Mouse (Mus musculus): ENCODE data around the gene Oxct2b. TPM values are rescaled to one million over a fixed set of nuclear protein-coding genes. Genes with fewer than 3 reads are reported as not detected.
A peak's percentile ranks its signal among the peaks of the same experiment; 100 is the strongest.

The Oxct2b gene
- polyA plus RNA-seq (2015; fragmentation: Nextera tagmentation; extraction: Ambion mirVana) = 0.19 TPM in 1 of 2 replicates, not detected in the other

DNA sequence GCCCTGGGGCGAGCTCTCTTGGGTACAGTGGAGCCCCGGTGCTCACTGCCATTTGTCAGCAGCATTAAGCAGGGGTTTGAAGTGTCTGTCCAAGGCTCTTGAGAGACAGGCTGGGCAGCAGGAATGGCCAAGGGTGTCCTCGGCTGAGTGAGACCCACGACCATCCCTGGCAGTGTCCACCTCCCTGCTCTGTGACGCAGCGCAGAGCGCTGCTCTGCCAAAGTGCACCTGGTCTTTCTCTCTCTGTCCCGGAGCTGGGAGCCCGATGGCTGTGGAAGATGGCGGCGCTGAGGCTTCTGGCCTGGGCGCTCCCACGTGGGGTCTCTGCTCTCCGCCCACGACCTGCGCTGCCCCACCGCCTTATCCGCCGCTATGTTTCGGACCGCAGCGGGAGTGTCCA, at the start of gene Oxct2b:
Gene Oxct2b (plus strand): TSS at position 256 of the 400 bp plus-strand sequence.
- H3K4me1 ChIP-seq = 0 out of 2 replicates have a peak, but pooled peaks cover 4% of the 10 kb centered on the region
- peak within 1 kb of the TSS; percentile 41 for H3K4me3 ChIP-seq
- H3K9ac ChIP-seq = peak within 1 kb of the TSS; percentile 52; the same call in 1 of the 2 replicates
- 9% methylated on average over 22 of the region's 22 CpGs for WGBS
- no peak for ATAC-seq (ENCODE audit: insufficient number of reproducible peaks, insufficient read depth, low FRiP score, low TSS enrichment, low read depth)
- peaks cover 14% of the 10 kb centered on the region for H3K27me3 ChIP-seq
- no peaks in the 10 kb centered on the region for H3K36me3 ChIP-seq
- H3K4me2 ChIP-seq = peak within 1 kb of the TSS; percentile 66
- H3K27ac ChIP-seq = no peak within 1 kb of the TSS
- H3K9me3 ChIP-seq = no peaks in the 10 kb centered on the region

DNA sequence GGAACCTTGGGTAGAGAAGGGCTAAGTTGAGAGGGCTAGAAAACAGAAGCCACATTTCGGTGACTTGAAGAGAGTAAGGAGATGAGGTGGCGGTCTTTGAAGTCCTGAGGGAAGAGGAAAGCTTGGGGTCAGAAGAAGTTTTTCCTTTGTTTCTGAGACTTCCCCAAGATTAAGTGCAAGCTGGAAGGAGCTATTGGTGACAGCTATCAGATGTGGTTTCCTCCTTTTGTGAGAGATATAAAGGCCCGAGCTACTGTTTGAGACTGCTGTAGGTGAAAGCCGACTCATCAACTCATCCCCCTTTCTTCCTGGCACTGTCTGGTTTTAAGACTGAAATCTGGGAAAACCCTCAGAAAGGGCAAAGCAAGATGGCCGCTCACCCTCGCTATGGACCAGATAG, 47.4 kb upstream of the Oxct2b start:
- Histone ChIP-seq H3K4me1 (no peaks in the 10 kb centered on the region), H3K9ac (no peak overlapping the region), H3K27ac (no peak overlapping the region), H3K9me3 (no peaks in the 10 kb centered on the region), H3K36me3 (no peaks in the 10 kb centered on the region), H3K4me2 (no peak overlapping the region), H3K4me3 (no peak overlapping the region), H3K27me3 (no peaks in the 10 kb centered on the region)
- no peak for ATAC-seq (ENCODE audit: insufficient number of reproducible peaks, insufficient read depth, low FRiP score, low TSS enrichment, low read depth)
- 82% methylated on average over 6 of the region's 6 CpGs for WGBS

DNA sequence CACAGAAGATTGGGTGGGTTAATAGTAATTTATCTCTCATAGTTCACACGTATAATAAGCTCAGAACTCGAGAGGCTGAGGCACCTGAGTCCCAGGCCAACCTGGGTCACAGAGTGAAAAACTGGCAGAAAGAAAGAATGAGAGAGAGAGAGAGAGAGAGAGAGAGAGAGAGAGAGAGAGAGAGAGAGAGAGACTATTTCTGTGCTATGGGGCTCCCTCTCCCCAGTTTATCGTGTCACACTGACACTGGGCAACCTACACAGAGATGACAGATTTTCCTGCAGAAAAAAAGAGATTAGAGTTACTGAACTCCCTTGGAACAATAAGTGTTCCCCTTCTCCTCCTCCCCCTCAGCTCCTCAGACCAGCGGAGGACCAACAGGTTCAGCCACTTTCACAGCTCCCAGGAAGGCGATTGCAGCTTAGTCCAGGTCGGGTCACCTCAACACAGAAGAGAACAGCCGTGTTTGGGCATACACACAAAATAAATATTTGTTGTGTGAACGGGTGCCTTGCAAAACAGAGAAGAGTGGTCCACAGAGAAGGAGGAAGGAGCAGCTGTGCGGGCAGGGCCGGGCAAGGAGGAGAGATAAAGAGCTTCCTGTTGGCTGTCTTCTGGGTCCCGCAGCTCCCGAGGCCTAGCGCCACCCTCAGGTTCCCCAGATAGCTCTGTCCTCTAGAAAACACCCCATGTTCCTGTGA, 44.6 kb upstream of the Oxct2b start:
- Histone ChIP-seq H3K9me3 (no peaks in the 10 kb centered on the region), H3K27me3 (no peaks in the 10 kb centered on the region), H3K4me1 (no peaks in the 10 kb centered on the region), H3K4me2 (peak overlapping the region; percentile 34), H3K9ac (no peak overlapping the region), H3K36me3 (no peaks in the 10 kb centered on the region), H3K4me3 (no peak overlapping the region), H3K27ac (peak overlapping the region; percentile 64; the same call in 1 of the 2 replicates)
- WGBS = 10% methylated on average over 13 of the region's 13 CpGs
- 0 out of 2 replicates have a peak, but pooled peaks have one; percentile 32 for ATAC-seq (ENCODE audit: insufficient number of reproducible peaks, insufficient read depth, low FRiP score, low TSS enrichment, low read depth)

DNA sequence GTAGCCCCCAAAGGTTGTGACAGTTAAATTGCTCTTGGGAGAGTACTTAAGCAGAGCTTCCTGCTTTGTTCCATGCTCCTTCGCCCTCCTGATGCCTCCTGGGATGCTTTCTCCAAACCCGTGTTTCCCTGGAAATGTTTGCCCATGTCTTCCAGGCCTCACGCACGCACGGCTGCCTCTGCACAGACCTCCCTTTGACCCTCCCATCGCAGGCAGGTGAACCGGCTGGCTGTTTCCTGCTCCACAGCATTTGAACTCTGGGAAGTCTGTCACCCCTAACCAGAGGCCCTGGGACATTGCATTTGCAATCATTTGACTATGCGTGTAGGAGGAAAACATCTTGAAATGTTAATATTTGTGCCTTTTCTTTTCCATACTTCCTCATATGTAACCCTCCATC, 39.1 kb upstream of the Oxct2b start:
- ATAC-seq (ENCODE audit: insufficient number of reproducible peaks, insufficient read depth, low FRiP score, low TSS enrichment, low read depth) = no peak
- H3K27ac ChIP-seq = no peak overlapping the region
- no peak overlapping the region for H3K4me2 ChIP-seq
- WGBS = 52% methylated on average over 8 of the region's 8 CpGs
- H3K4me3 ChIP-seq = no peak overlapping the region
- H3K36me3 ChIP-seq = no peaks in the 10 kb centered on the region
- no peaks in the 10 kb centered on the region for H3K27me3 ChIP-seq
- H3K9me3 ChIP-seq = peaks cover 5% of the 10 kb centered on the region; the same call in 1 of the 2 replicates
- H3K9ac ChIP-seq = no peak overlapping the region
- H3K4me1 ChIP-seq = 0 out of 2 replicates have a peak, but pooled peaks cover 3% of the 10 kb centered on the region

DNA sequence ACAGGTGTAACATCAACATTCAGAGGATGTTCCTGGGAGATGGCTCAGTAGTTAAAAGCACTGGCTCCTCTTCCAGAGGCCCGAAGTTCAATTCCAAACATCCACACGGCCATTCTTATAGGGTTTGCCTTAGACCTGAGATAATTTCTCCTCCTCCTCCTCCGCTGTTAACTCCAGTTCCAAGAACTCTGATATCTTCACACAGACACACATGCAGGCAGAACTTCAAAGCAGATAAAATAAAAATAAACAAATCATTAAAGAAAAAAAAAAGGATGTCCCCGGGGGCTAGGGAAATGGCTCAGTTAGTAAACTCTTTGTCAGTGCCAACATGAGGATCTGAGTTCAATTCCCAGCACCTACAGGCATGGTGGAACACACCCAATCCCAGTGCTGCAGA, 37.8 kb upstream of the Oxct2b start:
- WGBS = 81% methylated on average over 4 of the region's 4 CpGs
- no peak overlapping the region for H3K27ac ChIP-seq
- no peaks in the 10 kb centered on the region for H3K27me3 ChIP-seq
- H3K9ac ChIP-seq = no peak overlapping the region
- H3K9me3 ChIP-seq = peaks cover 5% of the 10 kb centered on the region; the same call in 1 of the 2 replicates
- H3K36me3 ChIP-seq = no peaks in the 10 kb centered on the region
- 0 out of 2 replicates have a peak, but pooled peaks cover 3% of the 10 kb centered on the region for H3K4me1 ChIP-seq
- no peak for ATAC-seq (ENCODE audit: insufficient number of reproducible peaks, insufficient read depth, low FRiP score, low TSS enrichment, low read depth)
- no peak overlapping the region for H3K4me3 ChIP-seq
- no peak overlapping the region for H3K4me2 ChIP-seq

DNA sequence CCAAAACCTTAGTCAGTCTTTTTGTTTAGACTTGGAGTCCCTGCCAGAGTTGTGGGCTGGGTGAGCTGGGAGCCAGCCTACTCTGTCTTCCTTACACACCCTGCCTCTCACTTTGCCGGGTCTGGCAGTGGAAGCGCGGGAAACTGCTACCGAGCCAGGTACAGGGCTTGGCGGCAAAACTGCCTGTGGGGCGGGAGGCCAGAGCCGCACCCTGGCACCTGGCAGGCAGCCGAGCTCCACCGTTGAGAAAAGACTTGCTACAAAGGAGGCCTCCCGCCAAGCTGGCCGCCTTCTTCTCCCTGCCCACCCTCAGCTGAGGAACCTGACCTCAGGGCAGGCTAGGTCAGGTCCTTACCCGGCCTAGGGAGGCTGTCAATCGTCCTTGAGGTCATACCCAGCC, 35.3 kb upstream of the Oxct2b start:
- no peaks in the 10 kb centered on the region for H3K36me3 ChIP-seq
- 0 out of 2 replicates have a peak, but pooled peaks cover 3% of the 10 kb centered on the region for H3K4me1 ChIP-seq
- H3K4me2 ChIP-seq = no peak overlapping the region
- no peak overlapping the region for H3K4me3 ChIP-seq
- peaks cover 5% of the 10 kb centered on the region; the same call in 1 of the 2 replicates for H3K9me3 ChIP-seq
- no peak overlapping the region for H3K9ac ChIP-seq
- ATAC-seq (ENCODE audit: insufficient number of reproducible peaks, insufficient read depth, low FRiP score, low TSS enrichment, low read depth) = no peak
- 40% methylated on average over 13 of the region's 13 CpGs for WGBS
- H3K27me3 ChIP-seq = no peaks in the 10 kb centered on the region
- no peak overlapping the region for H3K27ac ChIP-seq

DNA sequence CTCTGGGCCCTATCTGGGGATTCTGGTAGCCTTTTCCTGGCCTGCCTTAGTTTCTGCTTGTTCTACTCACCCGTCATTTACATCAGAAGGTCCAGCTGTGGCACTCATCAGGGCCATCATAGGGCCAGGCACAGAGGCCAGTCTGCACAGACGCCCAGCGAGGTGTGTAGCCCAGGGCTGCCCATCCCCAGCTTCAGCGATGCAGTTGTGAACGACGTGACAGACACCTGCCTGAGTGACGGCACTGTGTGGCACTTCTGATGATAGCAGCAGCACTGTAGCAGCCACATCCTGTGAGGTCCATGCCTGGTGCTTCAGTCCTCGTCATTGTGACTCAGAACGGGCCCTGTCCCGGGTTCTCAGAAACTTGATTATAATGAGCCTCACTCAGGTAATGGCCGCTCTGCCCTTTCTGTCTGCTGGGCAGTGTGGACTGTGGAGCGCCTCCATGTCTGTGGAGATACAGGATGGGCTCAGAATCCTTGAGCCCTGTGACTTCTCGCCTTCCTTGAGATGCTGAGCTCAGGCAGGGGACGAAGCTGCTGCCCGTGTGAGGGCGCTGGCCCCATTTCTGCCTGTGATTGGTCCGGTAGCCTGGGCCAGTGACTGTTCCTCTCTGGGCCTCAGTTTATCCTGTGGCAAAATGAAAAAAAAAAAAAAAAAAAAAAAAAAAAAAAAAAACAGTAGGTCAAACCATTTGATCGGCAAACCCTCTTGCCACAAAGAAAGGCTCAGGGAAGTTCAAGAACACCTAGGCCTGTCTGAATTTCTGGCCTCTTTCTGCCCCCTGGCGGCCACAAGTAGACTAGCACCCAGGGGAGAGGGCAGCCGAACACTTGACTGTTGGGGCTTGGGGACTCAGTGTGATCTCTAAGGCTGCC, 33.5 kb upstream of the Oxct2b start:
- ATAC-seq (ENCODE audit: insufficient number of reproducible peaks, insufficient read depth, low FRiP score, low TSS enrichment, low read depth) = no peak

DNA sequence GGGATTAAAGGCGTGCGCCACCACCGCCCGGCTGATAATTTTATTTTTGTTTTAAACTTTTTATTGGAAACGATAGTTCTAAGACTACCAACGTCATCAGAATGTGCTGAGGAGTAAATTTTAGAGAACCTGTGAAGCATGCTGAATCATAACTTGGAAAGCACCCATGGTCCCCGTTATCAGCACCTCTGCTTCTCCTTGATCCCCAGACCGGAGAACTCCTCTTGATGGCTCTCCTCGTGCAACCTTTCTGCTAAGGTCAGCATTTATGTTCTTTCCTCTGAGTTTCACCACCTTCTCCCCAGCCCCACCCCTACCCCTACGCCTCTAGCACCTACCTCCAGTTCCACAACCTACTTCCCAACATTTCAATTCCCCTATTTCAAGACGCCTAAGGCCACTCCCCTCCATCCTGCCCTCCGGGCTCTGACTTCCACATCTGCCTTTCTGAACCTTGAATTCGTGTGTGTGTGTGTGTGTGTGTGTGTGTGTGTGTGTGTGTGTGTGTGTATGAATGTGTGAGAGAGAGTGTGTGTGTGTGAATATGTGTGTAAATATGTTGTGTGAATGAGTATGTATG, 32.7 kb upstream of the Oxct2b start:
- ATAC-seq (ENCODE audit: insufficient number of reproducible peaks, insufficient read depth, low FRiP score, low TSS enrichment, low read depth) = no peak
- no peak overlapping the region for H3K4me3 ChIP-seq
- H3K9ac ChIP-seq = no peak overlapping the region
- 62% methylated on average over 13 of the region's 13 CpGs for WGBS
- 0 out of 2 replicates have a peak, but pooled peaks cover 3% of the 10 kb centered on the region for H3K4me1 ChIP-seq
- no peaks in the 10 kb centered on the region for H3K27me3 ChIP-seq
- H3K4me2 ChIP-seq = no peak overlapping the region
- no peaks in the 10 kb centered on the region for H3K9me3 ChIP-seq
- H3K27ac ChIP-seq = no peak overlapping the region
- no peaks in the 10 kb centered on the region for H3K36me3 ChIP-seq

More for the DNA sequence above, 33.5 kb upstream of the Oxct2b start:
- no peak overlapping the region for H3K27ac ChIP-seq
- H3K4me1 ChIP-seq = 0 out of 2 replicates have a peak, but pooled peaks cover 3% of the 10 kb centered on the region
- H3K27me3 ChIP-seq = no peaks in the 10 kb centered on the region
- H3K4me2 ChIP-seq = no peak overlapping the region
- H3K9me3 ChIP-seq = peaks cover 3% of the 10 kb centered on the region; the same call in 1 of the 2 replicates
- H3K4me3 ChIP-seq = no peak overlapping the region
- 71% methylated on average over 20 of the region's 20 CpGs for WGBS
- no peaks in the 10 kb centered on the region for H3K36me3 ChIP-seq
- no peak overlapping the region for H3K9ac ChIP-seq

DNA sequence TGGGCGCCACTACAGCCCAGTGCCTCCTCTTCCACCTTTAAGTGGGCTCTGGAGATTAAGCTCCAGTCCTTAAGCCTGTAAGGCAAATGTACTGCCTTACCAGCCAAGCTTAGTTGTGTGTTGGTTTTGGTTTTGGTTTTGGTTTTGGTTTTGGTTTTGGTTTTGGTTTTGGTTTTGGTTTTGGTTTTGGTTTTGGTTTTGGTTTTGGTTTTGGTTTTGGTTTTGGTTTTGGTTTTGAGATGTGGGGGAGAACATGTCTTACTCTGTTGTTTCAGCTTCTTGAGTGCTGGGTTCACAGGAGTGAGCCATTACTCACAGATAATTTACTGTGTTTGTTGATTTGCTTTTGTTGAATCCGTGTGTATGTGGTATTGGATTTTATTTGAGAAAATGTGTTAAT, 30.8 kb upstream of the Oxct2b start:
- 80% methylated on average over 2 of the region's 2 CpGs for WGBS
- ATAC-seq (ENCODE audit: insufficient number of reproducible peaks, insufficient read depth, low FRiP score, low TSS enrichment, low read depth) = no peak
- Histone ChIP-seq H3K9me3 (no peaks in the 10 kb centered on the region), H3K27me3 (no peaks in the 10 kb centered on the region), H3K9ac (no peak overlapping the region), H3K4me2 (no peak overlapping the region), H3K27ac (no peak overlapping the region), H3K4me3 (no peak overlapping the region), H3K36me3 (no peaks in the 10 kb centered on the region), H3K4me1 (0 out of 2 replicates have a peak, but pooled peaks cover 3% of the 10 kb centered on the region)

DNA sequence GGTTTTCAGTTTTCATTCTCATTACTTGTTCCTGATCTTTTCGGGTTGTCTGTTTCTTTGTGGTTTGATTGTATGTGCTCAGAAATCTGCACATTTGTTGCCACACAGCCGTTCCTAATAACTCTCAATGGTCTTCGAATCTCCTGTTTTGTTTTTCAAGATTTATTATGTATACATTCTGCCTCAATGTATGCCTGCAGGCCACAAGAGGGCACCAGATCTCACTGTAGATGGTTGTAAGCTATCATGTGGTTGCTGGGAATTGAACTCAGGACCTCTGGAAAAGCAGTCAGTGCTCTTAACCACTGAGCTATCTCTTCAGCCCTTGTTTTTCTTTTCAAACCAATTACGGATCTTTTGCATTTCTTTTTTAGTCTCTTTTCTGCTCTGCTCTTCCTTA, 29.7 kb upstream of the Oxct2b start:
- Histone ChIP-seq H3K4me2 (no peak overlapping the region), H3K27ac (no peak overlapping the region), H3K9ac (no peak overlapping the region), H3K36me3 (no peaks in the 10 kb centered on the region), H3K4me3 (no peak overlapping the region), H3K4me1 (no peaks in the 10 kb centered on the region), H3K9me3 (no peaks in the 10 kb centered on the region), H3K27me3 (no peaks in the 10 kb centered on the region)
- WGBS = 88% methylated on average over 4 of the region's 4 CpGs
- ATAC-seq (ENCODE audit: insufficient number of reproducible peaks, insufficient read depth, low FRiP score, low TSS enrichment, low read depth) = no peak

DNA sequence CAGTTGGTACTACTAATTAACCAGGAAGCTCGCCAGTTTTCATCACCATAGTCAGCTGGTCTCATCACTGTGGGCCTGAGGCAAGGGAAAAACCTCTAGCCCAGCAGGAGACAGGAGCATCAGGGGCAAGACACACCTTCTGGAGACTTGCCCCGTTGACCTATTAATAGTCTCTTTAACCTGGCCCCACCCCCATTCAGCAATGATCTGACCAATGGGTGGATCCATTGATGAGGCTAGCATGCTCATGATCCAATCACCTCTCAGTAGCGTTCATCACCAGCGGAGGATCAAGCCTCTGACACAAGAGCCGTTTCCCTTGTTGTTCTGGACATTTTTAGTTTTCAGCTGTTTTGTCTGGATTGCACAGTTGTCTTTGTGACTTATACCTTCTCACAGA, 23.4 kb upstream of the Oxct2b start:
- WGBS = 61% methylated on average over 5 of the region's 5 CpGs
- peaks cover 10% of the 10 kb centered on the region for H3K4me1 ChIP-seq
- ATAC-seq (ENCODE audit: insufficient number of reproducible peaks, insufficient read depth, low FRiP score, low TSS enrichment, low read depth) = 0 out of 2 replicates have a peak, but pooled peaks have one; percentile 23
- H3K9me3 ChIP-seq = no peaks in the 10 kb centered on the region
- no peak overlapping the region for H3K4me3 ChIP-seq
- no peak overlapping the region for H3K9ac ChIP-seq
- H3K4me2 ChIP-seq = no peak overlapping the region
- no peaks in the 10 kb centered on the region for H3K27me3 ChIP-seq
- no peaks in the 10 kb centered on the region for H3K36me3 ChIP-seq
- 0 out of 2 replicates have a peak overlapping the region, but pooled peaks have one; percentile 12 for H3K27ac ChIP-seq
